Mouse (Mus musculus): ENCODE results near the gene Meis2.

Gene Meis2

DNA sequence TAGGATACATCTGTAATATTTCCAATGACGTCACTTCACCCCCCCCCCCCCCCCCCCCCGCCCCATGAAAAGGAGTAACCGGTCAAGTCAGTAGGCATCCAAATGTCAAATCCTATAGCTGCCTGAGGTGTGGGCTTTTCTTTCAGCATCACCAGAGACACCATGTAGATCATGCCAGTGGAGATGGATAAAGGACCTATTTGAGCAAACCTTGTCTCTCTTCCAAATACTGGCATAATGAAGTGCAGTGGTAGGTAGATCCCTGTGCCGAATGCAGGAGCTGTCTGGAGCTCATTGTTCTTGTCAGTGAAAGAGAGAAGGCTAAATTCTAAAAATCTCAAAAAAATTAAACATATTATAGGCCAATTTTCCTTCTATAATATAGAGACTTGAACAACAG lies 151.1 kb downstream of the Meis2 start:
- in situ Hi-C loops (cut with MboI; ENCODE audit: low sequenced_read_pairs): no loop called here

DNA sequence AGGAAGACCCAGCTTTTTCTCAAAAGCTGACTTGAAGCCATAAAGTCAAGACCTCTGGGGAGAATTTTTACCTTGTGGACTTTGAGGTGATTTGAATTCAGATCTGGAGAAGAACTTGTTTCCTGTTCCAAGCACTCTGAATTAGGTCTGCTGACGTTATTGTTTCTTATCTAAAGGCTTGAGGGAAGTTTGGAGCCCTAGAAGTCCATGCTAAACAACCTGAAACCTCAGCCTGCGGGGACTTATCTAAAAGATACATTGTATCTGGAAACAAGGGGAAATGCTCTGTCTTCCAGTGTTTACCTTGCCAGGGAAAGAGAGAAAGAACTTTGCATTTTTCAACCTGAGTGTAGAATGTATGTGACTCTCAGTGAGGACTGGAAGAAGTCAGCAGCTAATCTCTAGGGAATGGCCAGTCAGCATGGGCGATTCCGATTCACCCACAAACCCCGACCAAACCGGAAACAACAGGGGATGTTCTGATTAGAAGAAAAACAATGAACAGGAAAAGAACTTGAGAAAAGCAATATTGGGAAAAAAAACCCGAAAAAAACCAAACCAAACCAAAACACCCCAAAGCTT lies 152.6 kb downstream of the Meis2 start:
- in situ Hi-C loops (cut with MboI; ENCODE audit: low sequenced_read_pairs): no loop called here

DNA sequence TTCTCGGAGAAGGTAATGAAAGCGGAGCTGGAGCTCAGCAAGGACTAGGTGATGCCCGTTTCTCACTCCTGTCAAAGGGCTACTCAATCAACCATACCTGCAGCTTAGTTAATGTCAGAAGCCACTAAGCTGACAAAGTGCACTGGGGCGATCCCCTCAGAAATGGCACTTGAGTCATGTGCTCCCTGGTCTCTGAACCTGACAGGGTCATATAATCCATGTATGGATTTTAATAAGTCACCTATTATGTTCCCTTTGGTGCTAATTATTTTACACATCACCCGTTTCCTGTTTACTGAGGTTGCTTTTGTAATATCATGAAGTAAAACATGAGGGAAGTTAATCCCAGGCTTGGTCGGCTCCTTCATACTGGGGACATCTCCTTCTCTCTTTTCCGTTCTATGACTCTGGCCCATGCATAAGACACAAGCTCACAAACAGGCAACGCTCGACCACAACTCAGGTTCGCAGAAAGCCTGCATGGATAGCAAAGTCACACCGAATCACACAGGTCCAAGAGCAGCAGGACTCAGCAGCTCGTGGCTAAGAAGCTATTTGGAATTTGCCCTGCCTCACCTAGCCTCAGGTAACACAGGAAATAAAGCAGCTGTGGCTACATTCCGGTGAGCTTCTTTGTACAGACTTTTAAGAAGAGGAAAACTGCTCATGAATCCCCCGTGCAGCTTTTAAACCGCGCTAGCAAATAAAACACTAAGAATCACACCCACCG lies 153.6 kb downstream of the Meis2 start:
- in situ Hi-C loops (cut with MboI; ENCODE audit: low sequenced_read_pairs): no loop called here

DNA sequence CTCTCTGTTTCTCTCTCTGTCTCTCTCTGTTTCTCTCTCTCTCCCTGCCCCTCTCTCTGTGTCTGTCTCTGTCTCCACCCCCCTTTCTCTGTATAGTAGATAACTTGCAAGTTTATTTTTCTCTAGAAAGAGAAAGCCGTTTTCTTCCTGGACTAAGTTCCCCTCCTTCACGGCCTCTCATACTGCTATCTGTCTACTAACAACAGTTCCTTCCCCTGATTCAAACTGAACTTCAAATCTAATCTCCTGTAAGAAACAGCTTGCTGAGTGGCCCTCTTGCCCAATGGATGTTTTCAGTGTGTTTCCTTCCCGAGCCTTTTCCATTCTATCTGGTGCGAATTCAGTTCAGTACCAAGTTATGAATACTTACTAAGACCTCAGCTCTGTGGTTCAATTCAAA lies 155.4 kb downstream of the Meis2 start:
- in situ Hi-C loops (cut with MboI; ENCODE audit: low sequenced_read_pairs): no loop called here

DNA sequence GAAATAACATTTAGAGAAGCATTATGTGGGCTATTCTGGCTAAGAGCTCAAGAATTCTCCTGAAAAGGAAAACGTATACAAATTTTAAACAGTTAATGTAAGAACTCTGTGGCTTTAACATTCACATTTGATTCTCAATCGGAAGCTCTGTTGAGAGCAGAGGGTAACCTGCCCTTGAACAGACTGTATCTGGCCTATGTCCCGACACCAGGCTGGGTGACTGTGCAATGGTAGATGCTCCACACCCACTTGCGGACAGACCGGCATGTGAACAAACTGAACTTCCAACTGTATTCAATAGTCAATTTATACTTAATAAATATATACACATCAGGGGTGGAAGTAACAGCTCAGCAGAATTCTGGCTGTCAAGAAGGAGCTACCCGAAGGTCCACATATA lies 164.6 kb downstream of the Meis2 start:
- in situ Hi-C loops (cut with MboI; ENCODE audit: low sequenced_read_pairs): no loop called here

DNA sequence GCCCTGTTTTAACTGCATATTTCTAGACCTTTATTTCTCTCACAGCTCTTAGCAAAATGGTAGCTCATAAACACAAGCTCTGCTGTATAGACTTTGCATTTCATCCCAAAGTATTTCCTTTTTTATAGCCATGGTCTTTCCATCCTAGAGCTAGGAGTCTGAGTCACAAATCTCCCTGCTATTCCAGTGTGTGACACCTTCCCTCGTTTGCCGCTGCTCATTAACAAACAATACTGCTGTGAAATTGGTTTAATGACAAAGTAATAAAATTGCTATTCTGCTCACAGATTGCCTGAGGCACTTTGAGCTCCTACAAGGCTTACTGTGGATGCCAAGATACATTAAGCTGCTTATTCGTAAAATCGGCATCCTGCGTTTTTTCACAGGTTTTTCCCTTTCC lies 168.1 kb downstream of the Meis2 start:
- in situ Hi-C loops (cut with MboI; ENCODE audit: low sequenced_read_pairs): no loop called here

DNA sequence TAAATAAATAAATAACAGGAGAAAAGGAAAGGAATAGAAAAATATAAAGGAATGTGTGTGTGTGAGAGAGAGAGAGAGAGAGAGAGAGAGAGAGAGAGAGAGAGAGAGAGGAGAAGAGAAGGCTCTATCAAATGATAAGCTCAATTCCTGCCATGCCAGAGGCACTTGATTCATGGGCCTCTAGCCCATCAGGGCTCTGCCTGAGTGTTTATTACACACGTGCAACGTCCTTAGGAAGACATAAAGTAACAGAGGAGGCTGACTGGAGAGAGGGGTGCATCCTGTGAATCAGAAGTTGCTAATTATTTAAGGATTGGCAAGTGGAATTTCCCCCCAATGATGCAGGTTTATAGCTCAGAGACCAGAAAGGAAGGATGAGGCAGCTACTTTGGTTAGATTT lies 168.6 kb downstream of the Meis2 start:
- in situ Hi-C loops (cut with MboI; ENCODE audit: low sequenced_read_pairs): no loop called here

DNA sequence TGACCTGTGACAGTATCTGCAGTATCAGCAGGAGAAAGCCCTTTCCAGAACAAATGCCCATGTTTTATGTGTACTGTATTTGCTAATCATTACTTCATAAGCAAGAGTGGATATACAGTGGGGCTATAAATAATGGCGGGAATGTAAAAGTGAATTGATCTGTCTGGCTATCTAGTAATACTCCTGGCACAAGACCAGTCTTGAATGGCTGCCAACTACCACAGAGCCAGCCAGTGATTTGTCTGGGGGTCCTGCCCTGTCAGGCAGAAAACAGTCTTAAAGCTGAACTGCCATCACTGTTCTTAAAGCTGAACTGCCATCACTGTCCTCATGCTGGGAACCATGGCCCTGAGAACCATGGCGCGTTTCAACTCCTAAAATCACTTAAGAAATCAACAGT lies 169.9 kb downstream of the Meis2 start:
- in situ Hi-C loops (cut with MboI; ENCODE audit: low sequenced_read_pairs): no loop called here

DNA sequence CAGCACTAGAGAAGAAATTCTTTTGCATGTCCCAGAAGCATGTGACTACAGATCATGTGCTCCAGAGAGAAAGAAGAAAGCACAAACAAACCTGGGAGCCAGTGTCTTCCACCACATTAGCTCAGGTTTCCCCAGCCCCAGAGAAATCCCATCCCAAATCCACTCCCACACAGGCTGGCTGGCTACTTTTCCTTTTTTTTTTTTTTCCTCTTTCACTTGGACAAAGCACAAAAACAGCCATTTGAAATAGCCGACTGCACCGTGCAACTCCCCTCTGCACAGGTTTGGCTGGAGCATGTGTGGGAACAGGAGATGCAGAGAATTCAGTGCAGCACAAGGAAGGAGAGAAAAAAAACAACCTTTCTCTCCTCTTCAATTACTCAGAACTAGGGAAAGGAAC lies 170.4 kb downstream of the Meis2 start:
- in situ Hi-C loops (cut with MboI; ENCODE audit: low sequenced_read_pairs): no loop called here

DNA sequence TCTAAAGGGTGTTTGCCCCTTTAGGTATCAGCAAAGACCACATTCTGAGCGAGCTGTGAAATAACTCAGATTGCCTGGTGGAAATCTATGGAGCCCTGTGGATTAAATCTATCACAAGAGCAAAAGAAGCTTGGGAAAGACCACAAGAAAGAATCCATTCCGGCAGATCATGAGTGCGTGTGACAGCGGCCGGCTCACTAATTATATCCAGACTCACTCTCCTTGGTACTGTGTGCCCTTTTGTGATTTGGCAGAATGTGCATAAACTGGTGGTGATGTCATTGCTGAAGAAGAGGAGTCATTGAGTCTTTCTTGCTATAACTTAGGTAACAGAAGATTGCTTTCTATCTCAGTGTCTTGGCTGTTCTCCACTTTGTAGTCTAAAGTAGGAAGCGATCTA lies 172.5 kb downstream of the Meis2 start:
- in situ Hi-C loops (cut with MboI; ENCODE audit: low sequenced_read_pairs): no loop called here

DNA sequence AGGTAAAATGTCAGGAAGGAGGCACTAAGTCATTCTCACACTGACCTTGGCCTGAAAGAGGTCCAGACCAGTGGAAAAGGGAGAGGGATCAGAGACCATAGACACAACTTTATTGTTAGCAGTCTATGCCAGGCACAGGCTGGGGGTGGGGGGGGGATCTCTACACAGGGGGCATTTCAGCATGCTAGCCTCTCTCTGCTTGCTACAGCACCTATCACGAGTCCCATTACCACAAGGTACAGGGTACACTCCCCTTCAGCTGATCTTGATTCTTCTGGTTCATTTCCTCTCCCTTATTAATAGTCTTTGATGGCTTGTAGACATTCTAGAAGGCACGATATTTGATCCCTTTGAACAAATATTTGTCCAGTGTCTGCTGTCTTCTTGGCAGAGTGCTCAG lies 174.9 kb downstream of the Meis2 start:
- in situ Hi-C loops (cut with MboI; ENCODE audit: low sequenced_read_pairs): no loop called here

DNA sequence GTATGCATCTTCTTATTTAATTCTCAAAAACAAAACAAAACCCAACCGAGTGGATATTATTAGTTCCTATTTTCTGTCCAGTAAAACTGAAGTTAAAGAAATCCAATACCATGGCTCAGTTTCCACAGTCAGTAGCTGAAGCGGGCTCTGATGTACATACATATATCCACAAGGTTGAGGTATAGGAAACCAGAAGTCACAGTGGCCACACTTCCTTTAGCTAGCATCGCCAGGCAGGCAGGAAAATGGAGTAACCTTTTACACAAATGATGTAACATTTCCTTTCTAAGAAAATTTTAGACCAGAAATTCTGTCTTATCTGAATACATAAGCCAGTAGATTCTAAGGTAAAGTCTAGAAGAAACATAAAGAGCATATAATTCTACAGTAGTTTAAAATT lies 175.6 kb downstream of the Meis2 start:
- in situ Hi-C loops (cut with MboI; ENCODE audit: low sequenced_read_pairs): no loop called here

DNA sequence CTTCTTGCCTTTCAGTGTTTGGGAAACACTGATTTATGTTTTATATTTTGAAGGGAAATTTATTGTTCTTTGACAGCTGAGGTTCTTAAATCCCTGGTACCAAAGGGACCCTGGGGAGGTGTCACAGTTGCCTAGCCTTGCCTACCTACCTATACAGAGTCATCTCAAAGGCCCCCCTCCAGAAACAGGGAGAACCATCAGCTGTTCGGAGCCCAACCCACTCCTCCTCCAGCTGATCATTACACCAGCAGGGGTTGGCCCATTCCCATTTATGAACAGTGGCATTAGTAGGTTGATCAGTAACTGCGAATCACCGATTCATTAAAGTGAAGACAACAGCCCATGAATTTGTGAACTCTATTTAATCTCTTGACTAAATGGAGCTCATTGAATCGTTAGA lies 176.4 kb downstream of the Meis2 start:
- in situ Hi-C loops (cut with MboI; ENCODE audit: low sequenced_read_pairs): no loop called here

DNA sequence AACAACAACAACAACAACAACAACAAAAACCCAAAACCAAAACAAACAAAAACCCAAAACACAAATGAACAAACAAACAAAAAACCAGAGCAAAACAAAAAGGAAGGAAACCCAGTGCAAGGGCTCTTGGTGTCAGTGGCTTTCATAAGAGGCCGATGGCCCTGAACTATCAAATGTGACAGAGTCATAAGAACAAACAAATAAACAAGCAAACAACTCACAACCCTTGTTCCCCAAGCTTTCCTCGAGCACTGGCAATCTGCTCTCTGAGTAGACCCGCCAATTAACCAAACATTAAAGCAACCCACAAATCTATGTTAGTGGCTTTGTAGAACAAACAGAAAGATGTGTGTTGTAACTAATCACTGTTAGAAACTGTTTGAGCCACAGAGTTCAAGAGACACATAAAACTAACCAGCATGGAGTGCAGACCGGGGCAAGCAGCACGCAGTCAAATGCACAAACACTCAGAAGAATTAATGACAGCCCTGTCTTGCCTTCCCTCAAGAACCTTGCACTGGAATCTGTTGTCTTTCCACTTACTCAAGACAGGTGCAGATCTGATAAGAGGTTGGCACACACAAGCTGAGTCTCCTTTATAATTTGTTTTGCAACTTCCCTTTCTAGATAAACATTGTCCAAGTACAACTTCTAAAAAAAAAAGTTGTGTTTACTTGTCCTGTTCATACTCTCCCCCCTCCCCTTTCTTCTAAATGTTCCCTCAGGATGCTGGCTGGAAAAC lies 177.1 kb downstream of the Meis2 start:
- in situ Hi-C loops (cut with MboI; ENCODE audit: low sequenced_read_pairs): no loop called here

DNA sequence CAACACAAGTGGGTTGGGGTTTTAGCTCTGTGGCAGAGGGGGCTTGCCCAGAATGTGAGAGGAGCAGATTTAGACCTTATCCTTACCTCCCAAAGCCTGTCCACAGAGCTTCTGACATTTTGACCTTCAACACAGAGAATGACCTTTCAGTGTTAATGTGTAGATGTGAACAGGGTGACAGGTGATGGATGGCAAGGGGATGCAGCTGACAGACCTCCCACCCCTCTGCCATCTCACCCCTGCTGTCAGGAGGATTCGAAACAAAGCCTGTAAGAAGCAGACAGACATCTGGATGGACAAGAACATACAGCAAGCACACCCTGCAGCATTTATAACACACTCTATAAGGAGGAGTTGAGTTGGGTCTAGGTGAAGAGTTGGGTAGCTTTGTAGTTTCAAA lies 178.0 kb downstream of the Meis2 start:
- in situ Hi-C loops (cut with MboI; ENCODE audit: low sequenced_read_pairs): no loop called here

DNA sequence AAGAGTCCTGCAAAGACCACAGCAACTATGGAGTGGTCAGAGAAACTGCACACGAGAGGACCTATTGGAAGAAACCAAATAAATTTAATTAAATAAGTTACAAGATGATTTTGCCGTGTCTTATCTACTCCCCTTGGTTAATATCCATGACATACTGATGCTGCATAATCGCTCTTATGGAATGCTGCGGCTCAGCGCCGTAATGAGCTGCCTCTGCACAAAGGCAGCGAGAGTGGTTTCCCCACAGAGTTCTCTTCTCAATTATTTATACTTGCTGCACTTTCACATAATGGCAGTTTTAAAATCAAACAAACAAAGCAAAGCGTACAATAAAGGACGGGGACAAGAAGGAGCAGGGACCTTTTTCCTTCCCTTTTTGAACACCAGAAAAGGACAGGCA lies 181.5 kb downstream of the Meis2 start:
- in situ Hi-C loops (cut with MboI; ENCODE audit: low sequenced_read_pairs): no loop called here

DNA sequence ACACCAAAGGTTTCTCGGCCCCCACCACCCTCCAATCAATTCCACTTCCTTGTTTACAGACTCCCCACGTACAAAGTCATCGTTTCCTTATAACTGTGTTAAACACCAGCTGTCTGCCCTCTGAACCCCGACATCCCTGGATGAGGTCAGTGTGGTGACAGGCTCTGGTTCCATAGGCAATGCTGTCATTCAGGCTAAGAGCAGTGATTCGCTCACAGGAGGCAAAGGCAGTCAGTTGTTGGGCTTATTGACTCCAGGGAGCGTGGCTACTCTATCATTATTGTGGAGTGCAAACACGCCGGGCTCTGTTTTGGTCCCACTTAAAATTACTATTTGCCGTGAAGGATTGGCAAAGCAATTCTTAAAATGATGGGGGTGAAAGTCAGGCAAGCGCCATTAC lies 182.1 kb downstream of the Meis2 start:
- in situ Hi-C loops (cut with MboI; ENCODE audit: low sequenced_read_pairs): no loop called here

DNA sequence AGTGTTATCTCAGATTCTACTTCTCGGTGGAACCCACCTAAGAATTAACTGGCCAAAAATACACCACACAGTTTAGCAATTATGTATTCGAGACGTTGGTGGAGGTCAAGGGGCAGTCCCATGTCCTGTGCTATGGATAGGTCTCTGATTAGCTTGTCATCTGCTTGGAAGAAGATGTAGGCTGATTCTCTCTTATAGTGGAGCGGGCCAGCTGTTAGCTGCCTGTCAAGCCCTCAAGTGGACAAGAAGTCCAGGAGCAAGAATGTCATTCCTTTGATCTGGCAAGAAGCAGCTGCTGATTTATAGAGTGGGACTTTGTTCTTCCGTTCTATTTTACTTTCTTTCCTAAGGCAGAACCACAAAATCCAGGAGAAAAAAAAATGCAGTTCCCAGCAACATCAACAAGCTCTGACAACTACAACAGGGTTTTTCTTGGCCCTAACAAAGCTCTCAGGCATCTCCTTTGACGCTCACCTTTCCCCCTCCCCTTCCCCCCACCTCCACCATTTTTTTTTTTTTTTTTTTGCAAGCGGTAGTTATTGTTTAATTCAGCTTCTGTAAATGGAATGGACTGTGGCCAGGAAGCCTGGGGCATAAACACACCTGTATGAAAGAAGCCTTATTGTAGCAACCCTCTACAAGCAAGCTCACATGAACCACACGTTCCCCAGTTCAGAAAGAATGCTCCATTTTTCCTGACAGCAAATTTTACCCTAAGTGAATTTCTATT lies 189.7 kb downstream of the Meis2 start:
- in situ Hi-C loops (cut with MboI; ENCODE audit: low sequenced_read_pairs): no loop called here

DNA sequence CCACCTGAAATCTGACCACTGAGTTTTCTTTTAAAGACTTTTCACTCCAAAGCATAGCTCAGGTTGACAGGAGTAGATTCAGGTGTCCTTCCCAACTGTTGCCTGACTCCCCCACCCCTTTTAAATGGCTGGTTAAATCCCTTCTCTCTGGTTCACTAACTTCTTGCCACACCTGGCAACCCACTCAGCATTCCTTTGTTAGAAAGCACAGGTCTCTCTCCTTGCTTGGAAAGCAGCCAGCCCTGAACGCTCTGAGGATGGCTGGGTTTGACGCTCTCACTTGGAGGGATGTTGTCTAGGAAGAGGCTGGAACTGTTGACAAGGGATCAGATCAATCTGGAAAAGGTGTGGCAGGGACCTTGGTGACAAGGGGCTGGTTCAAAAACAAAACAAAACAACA lies 192.8 kb downstream of the Meis2 start:
- in situ Hi-C loops (cut with MboI; ENCODE audit: low sequenced_read_pairs): no loop called here

DNA sequence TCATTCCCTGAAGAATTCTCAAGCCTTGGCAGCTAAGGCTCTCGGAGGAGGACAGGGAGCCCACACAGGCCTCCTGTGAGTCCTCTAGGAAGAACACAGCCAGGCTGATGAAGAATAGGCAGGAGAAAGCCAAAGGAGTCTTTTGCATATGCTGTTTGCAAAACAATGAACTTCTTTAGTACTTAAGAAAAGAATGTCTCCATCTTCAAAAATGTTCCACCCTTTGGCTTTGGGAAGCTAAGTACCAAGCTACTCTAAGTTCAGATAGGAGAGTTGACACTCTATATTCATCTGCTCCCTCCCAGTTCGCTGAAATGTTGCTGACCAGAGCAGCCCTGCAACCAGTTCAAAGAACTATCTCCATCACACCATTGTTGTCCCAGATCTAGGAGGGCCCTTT lies 195.7 kb downstream of the Meis2 start:
- in situ Hi-C loops (cut with MboI; ENCODE audit: low sequenced_read_pairs): no loop called here

DNA sequence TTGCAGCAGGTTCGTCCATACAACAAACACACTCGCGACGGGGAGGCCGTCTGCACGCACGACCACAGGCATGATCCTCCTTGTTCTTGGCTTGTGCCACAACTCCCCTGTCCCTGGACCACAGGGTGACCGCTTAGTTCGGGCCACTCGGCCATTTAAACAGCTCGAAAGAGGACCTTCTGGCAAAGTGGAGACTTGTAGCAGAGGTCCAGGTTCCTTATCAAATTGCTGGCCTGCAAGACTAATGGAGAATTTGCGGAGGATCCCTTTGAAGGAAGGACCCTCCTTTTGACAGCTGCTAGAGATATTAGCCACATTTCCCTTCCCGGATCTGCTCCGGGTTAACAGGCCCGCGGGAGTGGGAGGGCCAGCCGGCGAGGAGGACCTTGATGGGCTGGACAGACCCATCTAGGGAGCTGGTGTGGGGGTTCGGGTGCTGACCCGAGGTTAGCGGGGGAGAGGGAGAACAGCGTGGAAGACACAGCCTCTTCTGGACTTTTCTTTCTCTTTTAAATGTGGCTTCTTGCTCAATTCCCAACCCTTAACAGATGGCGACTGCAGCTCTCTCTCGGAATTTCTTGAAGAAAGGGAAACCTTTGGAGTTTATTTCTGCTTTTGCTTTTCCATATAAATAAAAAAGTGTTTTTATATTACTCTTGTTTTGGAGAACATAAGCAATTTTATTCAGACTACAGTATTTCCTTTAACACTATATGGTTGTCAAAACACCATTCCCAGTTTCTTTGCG lies 204.9 kb downstream of the Meis2 start:
- in situ Hi-C loops (cut with MboI; ENCODE audit: low sequenced_read_pairs): no loop called here

Measured in CH12F3 (cell line).